Mouse (Mus musculus) urinary bladder, adult 2 months (tissue): Measurements from ENCODE around the gene Tex21. TPM values are rescaled to one million over a fixed set of nuclear protein-coding genes. Genes with fewer than 3 reads are reported as not detected.
"Not testable (repeated sequence)": the region's sequence is repeated elsewhere in the genome, so short reads cannot be mapped to it uniquely, and the experiment has no call there.

Experiments used
- DNase-seq: peaks from one replicate; pipeline ENCODE4 v3.0.0; 2022; ENCODE audit warnings: low spot score
- polyA plus RNA-seq: library from polyadenylated mRNA; depleted of rRNA; stranded (reverse); fragments of >200 nt; gene quantifications from 2 replicates; pipeline ENCODE4 v1.2.3, GENCODE M21; 2012

Tex21 gene
- polyA plus RNA-seq, 1 experiment, result not detected

GRCm38 (mm10) chr12:76256114-76256843 lies 9.7 kb upstream of the Tex21 start:
- no peak for DNase-seq

- no peak for DNase-seq
Measured at GRCm38 (mm10) chr12:76255499-76255875, 8.9 kb upstream of the Tex21 start.

- peak; percentile 84 for DNase-seq
Measured at GRCm38 (mm10) chr12:76254725-76255498, 8.4 kb upstream of the Tex21 start, which contains the start of gene Mthfd1. Gene Mthfd1, plus strand, starts transcription at chr12:76255298.

DNA sequence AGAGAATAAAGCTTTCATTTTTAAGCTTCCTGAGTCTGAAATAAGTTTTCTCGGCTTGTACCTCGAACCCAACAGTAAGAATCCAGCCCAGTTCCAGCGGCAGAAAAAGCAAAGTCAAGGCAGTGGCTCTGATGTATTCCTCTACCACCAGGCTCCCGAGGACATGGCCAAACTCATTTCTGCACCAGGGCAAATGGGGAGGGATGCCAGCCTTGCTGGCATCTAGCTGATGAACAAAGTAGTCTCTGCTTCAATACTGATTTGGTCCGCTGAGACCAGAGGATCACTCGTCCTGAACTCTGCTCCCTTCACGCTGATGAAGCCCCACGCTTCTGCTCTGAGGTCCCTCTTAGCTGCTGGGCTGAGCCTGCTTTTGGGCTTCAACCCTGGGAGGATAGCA lies 7.4 kb upstream of the Tex21 start:
- DNase-seq, result no peak

DNA sequence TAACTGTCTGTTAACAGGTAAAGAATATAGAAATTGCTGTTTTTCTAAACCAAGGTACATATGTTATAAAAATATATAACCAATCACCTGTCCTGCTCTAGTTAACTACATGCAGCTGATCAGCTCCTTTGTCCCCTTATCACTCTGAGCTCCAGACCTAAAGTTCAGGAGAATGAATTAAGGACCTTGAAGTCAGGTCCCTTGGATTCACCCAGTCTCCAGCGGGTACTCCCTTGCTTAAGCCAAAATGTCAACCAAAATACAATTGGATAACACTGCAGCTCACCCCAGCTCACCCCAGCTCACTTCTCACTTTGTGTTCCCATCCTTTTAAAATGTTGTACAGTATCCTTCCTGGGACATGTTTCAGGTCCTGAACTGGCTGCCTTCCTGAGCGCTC lies 7.0 kb upstream of the Tex21 start:
- no peak for DNase-seq

- no peak for DNase-seq
Measured at GRCm38 (mm10) chr12:76253090-76253489, 6.5 kb upstream of the Tex21 start.

GRCm38 (mm10) chr12:76244981-76245380 lies 1.6 kb downstream of the Tex21 start:
- DNase-seq, result no peak

DNA sequence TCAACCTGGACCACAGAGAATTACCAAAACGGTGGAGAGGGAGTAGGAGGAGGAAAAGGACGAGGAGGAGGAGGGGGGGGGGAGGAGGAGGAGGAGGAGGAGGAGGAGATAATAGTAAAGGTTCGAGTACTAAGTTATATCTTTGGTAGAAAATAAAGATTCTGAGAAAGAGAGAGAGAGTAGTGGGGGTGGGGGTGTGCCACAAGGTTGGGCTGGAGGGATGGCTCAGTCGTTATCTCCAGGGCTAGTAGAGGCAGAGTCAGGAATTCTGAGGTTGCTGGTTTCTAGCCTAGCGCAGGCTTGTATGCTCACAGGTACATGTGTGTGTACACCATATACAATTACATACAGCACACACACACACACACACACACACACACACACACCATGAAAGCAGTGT lies 4.7 kb downstream of the Tex21 start:
- DNase-seq, result no peak

- no peak for DNase-seq
Measured at GRCm38 (mm10) chr12:76241084-76241483, 5.5 kb downstream of the Tex21 start.

DNA sequence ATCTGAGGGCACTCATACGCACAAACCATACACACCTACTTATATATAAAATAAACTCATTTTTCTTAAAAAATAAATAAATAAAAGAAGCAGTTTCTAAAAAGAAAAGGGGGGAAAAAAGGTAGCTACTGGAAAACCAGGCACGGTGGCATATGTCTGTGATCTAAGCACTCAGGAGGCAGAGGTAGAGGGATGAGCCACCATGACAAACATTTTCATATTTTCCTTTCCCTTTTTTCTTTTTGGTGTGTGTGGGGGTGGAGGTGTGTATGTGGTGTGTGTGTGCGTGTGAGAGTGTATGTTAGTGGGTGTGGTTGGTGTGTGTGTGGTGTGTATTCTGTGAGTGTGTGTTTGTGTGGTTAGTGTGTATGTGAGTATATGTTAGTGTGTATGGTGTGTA lies 5.9 kb downstream of the Tex21 start:
- DNase-seq, result no peak

DNA sequence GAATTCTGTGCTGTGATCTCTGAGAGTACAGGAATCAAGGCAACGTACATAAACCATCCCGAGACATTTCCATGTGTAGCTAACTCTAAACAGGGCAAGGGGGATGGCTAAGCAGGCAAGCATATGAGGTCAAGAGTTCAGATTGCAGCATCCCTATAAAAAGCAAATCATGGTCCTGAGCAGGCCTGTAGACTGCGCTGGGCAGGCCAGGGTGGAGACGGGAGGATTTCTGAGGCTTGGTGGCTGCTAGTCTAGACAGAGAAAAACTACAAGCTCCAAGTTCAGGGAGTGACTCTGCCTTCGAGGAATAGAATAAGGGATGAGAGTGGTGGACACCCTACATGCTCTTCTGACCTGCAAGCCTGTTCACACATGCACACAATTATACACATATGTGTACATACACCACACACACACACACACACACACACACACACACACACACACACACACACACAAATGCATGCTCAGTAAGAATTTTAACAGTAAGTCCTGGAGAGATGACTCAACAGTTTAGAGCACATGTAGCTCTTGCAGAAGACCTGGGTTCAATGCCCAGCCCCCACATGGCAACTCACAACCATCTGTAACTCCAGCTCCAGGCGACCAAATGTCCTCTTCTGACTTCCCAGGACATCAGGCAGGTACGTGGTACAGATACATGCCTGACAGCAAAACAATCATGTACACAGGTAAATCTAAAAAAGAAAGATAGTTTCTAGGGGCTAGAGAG lies 6.5 kb downstream of the Tex21 start:
- no peak for DNase-seq

- DNase-seq, result no peak
Measured at GRCm38 (mm10) chr12:76239145-76239838, 7.3 kb downstream of the Tex21 start.

DNA sequence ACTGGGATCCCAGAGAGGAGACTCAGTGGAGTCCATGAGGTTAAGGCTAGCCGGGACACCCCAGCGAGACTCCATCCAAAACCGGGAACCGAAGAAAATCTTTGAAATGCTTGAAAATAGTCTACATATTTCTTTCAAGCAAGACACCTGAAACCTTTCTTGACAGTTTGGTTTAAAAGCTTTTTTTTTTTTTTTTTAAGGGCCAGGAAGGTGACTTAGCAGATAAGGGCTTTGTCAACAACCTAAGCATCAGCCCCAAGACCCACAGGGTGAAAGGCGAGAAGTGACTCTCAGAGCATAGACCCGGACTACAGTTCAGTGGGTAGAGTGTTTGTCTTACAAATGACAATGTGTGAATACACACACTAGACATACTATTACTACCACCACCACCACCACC lies 11.3 kb downstream of the Tex21 start:
- no peak for DNase-seq

GRCm38 (mm10) chr12:76230644-76231043 lies 15.9 kb downstream of the Tex21 start:
- no peak for DNase-seq

DNA sequence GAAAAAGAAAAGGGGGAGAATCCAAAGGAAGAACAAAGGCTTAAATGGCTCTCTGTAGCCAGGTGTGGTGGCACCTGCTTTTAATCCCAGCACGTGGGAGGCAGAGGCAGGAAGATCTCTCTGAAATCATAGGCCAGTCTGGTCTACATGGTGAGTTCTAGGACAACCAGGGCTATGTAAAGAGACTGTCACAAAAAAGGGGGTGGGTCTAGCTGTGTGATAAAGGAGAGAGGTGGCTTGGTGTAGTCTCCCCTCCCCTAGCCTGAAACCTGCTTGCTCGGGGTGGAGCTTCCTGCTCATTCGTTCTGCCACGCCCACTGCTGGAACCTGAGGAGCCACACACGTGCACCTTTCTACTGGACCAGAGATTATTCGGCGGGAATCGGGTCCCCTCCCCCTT lies 24.4 kb downstream of the Tex21 start:
- DNase-seq, result not testable (repeated sequence)

DNA sequence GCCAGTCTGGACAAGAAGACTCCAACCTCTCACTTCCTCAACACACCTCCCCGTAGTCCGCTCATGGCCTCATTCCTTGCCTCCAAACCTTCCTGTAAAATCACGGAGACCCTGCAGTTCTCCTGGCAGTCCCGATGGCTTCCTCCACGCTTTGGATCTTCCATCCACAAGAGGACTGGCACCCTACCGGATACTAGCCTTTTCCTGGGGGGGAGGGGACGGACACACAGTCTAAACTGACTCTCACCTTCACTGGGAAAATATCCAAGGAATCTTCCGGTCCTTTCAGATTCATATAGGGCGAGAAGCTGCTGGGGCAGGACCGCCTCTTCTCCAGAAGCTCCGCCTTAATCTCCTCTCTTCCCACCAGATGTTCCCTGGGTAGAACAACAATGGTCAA lies 29.8 kb downstream of the Tex21 start:
- DNase-seq, result no peak

DNA sequence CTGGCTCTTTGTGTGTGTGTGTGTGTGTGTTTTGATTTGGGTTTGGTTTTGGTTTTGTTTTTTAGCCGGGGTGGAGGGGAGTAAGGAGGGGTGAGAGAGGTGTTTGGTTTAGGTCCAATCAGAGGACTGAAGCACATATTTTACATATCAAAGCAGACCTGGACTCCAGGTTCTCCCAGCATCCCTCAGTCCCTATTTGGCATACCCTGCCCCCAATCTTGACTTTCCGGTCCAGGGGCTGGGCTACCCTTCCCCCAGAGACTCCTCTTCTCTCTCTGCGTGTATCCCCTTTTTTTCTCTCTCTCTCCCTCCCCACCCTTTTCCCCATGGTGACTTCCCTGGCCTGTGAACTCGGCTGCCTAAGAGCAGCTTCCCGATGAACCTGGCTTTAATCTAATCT lies 31.4 kb downstream of the Tex21 start:
- no peak for DNase-seq

DNA sequence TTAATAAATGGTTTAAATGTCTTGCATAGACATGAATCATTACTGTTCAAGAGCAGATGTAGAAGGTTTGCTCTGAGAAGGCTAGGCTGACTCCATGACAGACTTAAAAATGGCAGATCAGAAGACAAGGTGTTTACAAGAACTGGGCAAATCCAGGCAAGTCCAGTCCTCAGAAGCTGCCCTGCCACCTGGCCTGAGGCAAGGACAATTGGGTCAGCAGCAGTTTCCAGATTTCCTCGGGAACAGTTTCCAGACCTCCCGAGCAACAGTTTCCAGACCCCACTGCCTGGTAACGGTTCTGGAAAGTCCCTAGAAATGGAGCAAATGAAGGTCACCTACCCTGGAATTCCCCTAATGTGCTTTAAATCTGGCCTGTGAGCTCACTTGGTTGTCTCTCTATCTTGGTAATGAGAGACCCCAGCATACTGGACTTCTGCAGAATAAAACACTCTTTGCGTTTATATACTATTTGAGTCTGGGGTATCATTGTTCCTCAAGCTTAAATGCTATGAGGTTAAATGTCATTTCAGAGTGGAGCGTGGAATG lies 37.0 kb downstream of the Tex21 start:
- DNase-seq, result no peak

GRCm38 (mm10) chr12:76200326-76200725 lies 46.2 kb downstream of the Tex21 start:
- no peak for DNase-seq

GRCm38 (mm10) chr12:76197071-76197470 lies 49.5 kb downstream of the Tex21 start:
- DNase-seq, result no peak

DNA sequence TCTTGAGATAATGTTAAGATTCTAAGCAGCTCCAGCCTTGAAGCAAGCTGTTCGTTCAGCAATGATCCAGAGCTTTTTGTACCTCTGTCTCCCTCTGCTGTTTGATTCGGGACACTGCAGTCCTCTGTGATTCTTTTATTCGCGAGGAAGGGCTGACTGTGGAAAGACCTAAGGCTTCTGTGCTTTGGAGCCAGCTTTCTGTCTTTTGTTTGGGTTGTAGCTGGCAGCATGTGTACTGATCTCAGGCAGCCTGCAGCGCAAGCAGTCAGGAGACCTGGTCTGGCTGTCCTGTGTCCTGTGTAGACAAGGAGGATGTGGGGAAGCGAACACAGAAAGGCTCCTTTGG lies 49.9 kb downstream of the Tex21 start:
- DNase-seq, result no peak
